Mouse (Mus musculus) inflammation-experienced regulatory T-cells, adult 6 months (primary cell): ENCODE results near the gene Btbd9. TPM values are rescaled to one million over a fixed set of nuclear protein-coding genes. Genes with fewer than 3 reads are reported as not detected.
A peak's percentile ranks its signal among the peaks of the same experiment; 100 is the strongest.

Experiments used
- ATAC-seq: one replicate; pipeline ENCODE4 v1.8.0; 2017
- polyA plus RNA-seq, 3 experiments: library from polyadenylated mRNA; unstranded; fragments of 100-300 nt; shearing (Covaris generic); gene quantifications; one replicate each; pipeline ENCODE4 v1.2.1; 2017

The Btbd9 gene
- polyA plus RNA-seq, 3 experiments from 2014 or later, result 41.5 to 78.0 (median 69.7) TPM

GRCm38 (mm10) chr17:30598300-30598699 lies 22.0 kb upstream of the Btbd9 start:
- no peak for ATAC-seq

DNA sequence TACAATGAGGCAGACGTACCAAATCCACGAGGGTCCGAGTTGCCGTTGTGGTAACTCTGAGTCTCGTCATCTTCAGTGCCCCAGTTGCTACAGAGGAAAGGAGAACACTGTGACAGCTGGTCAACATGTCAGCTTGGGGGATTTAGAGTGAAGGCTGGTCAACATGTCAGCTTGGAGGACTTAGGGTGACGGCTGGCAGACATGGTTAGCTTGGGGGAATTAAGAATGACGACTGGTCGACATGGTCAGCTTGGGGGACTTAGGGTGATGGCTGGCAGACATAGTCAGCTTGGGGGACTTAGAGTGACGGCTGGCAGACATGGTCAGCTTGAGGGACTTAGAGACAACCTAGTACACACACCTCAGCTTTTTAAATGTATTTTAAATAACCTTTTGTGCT lies 21.5 kb upstream of the Btbd9 start:
- no peak for ATAC-seq

GRCm38 (mm10) chr17:30594846-30595245 lies 18.6 kb upstream of the Btbd9 start:
- no peak for ATAC-seq

DNA sequence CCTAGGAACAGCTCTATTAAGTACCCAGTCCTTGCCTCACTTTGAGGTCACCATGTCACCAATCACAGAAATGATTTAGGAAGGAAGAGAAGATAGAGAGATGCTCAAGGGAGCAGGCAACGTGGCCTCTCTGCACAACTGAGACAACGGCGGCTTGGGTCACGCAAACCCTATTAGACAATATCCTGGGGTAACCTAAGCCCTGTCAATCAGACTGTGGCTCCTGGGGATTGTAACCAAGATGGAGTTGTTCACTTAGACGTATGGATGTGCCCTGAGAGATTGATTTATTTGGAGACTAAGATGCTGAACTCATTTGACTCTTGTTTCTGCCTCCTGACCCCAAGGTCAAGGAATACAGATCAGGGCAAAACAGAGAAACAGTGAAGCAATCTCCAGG lies 18.1 kb upstream of the Btbd9 start:
- ATAC-seq, result no peak

- no peak for ATAC-seq
Observed at GRCm38 (mm10) chr17:30590417-30591198, 14.3 kb upstream of the Btbd9 start.

DNA sequence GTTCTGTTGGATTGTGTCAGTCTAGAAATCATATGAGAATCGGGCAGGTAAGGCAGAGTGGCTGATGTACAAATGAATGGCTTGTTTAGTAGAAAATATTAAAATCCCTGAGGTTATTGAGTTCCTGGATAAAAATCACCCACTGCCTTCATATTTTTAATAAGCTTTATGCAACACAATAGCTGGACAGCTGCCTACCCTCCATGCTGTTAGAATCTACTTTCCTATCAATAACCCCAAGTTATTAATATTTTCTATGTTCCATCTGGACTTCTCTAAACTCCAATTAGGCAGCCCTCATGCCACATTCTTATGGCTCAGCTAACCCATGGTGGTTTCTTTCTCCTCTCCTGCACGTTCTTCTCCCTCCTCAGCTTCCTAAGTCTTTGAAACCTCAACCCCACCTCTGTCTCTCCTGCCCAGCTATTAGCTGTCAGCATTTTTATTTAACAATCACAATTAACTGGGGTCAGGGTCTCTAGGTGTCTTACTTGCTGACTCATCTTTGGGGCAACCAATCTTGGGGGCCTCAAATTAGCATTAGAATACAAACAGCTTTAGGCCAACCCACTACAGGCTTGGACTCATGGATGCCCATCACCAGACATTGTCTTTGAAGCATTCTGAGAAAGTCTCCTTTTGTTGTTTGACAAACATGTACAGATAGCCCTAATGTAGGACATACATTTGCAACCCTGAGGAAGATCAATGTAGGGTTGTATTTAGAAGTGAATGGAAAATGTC lies 7.1 kb upstream of the Btbd9 start:
- ATAC-seq, result no peak

DNA sequence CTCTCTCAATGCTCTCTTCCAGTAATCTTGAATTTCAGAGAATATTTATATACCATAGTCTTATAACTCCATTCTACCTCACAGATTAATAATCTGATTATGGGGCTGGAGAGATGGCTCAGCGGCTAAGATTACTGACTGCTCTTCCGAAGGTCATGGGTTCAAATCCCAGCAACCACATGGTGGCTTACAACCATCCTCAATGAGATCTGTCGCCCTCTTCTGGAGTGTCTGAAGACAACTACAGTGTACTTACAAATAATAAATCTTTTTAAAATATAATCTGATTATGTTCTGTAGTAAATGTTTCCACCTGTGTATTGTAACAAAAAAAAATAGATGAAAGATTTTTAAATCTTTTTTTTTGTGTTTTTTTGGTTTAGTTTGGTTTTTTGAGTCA lies 6.0 kb upstream of the Btbd9 start:
- ATAC-seq, result no peak

DNA sequence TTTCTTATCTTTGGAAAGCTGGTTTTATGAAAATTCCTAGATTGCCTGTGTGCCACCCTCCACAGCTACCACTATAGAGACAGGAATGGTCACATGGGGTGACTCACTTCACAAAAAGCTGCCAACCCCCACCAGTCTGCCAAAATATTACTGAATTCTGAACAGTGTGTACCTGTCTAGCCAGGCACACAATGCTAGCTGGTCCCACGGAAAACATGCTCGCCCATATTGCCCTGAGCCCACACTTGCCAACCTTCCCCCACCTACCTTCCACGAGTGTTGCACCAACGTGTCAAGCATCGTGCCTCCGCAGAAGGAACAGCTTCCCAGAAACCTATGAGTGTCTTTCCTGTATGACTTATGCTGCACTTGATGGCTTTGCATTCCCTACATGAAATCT lies 4.9 kb upstream of the Btbd9 start:
- ATAC-seq, result no peak

DNA sequence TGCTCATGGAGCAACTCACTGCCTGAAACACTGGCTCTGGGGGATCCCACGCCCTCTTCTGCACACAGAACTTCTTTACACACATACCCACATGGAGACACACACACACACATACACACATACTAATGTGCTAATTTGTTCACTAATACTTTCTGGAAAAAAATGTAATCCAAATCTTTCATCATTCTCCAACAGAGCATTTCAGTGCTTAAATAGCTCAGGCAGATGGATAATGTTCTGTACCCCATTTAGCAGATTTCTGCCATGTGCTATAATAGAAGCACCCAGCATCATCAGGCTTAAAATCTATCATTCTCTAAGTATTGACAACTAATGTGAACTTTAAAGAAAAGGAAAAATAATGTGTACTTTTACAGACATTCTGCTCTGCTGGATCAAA lies 4.5 kb upstream of the Btbd9 start:
- ATAC-seq, result no peak

GRCm38 (mm10) chr17:30576946-30577345 lies 658 bp upstream of the Btbd9 start:
- no peak for ATAC-seq

GRCm38 (mm10) chr17:30575121-30575904 lies 975 bp downstream of the Btbd9 start:
- ATAC-seq, result no peak

- ATAC-seq, result no peak
Observed at GRCm38 (mm10) chr17:30574783-30575075, 1.6 kb downstream of the Btbd9 start.

DNA sequence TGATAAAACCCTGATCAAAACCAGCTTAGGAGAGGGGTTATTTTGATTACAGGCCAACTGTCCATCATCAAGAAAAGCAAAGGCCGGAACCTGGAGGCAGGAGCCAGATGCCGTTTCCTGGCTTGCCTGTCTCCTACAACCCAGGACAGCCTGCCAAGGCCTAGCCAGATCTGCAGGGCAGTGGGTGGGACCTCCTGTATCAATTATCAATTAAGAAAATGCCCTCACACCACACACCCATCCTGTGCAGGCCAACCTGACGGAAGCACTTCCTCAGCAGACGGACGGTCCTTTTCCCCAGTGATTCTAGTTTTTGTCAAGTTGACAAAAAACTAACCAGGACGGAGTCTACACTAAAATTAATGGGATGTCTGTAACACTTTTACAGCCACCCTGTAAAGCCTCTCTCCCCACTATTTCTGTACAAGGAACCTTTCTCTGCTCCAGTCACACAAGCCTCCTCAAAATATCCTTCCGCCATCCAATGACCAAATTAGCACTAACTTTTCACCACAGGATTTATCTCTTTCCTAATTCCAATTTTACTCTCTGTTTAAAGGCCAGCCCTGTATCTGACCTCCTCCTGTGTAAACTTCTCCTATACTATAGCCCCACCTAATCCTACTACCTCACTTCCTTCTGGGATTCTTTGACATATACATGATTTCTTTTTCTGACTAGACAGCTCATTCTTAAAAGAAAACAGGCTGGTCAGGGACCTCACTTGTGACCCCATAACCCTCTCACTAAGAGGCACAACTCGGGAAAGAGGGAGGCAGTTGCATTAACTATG lies 2.1 kb downstream of the Btbd9 start:
- no peak for ATAC-seq

DNA sequence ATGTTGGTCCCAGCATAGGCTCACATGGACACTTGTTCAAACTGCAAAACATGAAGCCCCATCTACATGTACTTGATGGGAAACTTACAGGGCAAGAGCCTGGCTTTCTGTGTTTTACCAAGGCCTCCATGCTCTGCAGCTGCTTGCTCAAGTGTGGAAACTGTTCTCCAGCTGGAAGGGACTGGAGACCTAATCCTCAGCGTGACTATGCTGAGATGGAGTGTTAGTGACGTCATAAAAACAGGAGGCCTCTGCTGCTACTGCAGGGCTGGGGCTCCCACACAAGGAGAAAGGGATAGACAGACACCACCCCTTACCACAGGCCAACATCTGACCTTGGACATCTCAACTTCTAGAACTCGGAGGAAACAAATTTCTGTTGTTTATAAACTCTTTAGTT lies 5.3 kb downstream of the Btbd9 start:
- no peak for ATAC-seq

GRCm38 (mm10) chr17:30570173-30570572 lies 6.1 kb downstream of the Btbd9 start:
- no peak for ATAC-seq

DNA sequence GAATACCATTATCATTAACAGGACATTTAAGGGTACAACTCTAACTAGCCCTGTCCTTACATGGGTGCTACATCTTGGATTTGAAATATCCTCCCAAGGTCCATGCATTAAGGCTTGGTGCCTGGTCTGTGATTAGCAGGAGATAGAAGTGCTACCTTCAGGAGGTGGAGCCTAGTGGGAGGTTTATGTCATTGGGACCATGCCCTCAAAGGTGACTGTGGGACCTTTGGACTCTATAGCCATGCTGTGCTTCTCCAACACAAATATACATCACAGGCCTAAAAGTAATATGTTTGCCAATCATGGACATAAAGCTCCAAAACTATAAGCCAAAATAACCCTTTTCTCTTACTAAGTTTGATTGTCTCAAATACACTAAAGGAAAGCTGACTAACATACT lies 7.8 kb downstream of the Btbd9 start:
- ATAC-seq, result no peak

GRCm38 (mm10) chr17:30564971-30565370 lies 11.3 kb downstream of the Btbd9 start:
- ATAC-seq, result no peak

DNA sequence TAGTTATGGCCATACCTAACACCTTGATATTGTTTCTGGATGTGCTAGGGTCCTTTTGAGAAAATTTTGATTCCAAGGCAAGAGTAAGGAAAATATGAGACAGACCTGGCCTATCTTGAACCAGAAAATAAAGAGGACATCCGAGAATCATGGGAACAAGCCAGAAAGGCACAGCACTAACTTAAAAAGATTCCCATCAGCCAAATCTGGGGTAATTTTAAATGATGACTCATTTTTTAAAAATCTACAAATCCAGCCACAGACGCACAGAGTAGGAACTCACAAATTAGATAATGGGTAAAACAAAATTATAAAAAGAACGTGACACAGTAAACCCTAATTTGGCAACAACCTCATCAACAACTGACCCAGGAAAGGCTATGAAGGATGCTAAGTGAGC lies 11.9 kb downstream of the Btbd9 start:
- no peak for ATAC-seq

DNA sequence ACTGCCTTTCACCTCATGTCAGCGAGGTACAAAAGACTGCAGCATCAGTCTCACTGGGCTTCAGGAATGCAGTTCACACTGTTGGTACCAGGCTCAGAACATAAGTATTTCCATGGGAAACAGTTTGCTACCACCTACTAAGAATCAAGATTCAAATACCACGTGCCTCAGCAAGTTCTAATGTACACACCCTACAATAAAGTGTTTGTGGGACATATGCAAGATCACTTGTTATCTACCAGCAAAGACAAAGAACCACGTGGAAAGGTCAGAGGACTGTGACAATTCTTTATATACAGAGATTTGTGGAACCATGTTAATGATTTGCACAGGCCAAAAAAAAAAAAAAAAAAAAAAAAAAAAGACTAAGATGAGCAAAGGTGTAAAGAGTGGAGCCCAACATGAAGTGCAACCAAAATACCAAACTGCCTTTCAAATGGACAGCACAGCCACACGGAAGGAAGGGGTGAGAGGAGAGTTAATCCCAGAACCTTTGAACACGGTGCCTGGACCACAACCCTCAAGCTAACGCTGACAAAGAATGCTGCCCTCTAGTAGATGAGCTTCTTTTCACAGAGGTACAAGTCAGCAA lies 12.7 kb downstream of the Btbd9 start:
- no peak for ATAC-seq

DNA sequence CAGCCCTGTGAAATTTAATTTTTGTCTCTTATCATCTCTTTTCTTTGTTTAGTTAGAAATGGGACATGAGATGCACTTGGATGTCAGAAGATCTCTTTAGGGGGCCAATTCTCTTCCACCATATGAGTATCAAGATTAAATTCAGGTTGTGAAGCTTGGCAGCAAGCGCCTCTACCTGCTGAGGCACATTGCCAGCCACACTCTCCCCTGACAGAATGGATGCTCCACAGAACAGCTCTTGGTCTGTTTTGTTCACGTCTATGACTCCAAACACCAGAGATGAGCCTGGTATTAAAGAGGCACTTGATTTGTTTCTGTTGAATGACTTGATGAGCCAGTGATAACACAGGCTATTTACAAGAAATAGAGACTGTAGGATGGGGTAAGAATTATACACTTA lies 13.5 kb downstream of the Btbd9 start:
- no peak for ATAC-seq

DNA sequence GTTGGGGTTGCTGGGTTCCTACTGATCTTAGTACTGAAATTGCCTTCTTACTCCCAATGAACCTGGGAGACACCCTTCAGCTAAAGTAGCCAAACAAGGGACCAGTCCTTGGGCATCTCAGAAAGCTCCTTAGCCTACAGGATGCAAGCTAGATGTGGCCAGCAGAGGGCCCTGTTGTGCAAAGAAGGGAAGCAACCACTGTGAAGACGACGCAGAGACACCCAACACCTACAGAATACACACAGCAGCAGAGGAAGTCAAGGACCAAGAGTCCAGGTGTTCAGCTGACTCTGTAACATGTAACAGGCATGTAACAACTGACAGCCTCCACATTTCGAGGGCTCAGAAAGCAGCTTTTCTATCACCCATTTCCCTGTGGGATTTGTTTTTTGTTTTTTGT lies 16.8 kb downstream of the Btbd9 start:
- ATAC-seq, result peak; percentile 60

DNA sequence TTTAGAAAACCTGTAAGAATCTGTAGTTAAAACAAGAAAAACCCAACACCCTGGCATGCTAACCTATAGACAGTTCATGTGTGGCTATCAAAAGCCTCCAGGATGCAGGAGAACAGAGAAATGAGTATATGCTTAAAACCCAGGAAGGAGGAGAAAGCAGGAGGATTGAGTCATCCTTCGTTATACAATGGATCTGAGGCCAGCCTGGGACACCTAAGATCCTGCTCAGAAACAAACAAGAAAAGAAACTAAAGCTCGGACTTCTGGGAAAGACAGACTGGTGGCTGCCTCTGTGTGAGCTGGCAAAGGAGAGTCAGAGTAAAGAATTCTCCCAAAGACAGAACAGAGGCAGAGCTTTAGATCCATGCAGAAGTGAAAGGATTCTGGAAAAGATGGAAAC lies 17.7 kb downstream of the Btbd9 start:
- ATAC-seq, result no peak

DNA sequence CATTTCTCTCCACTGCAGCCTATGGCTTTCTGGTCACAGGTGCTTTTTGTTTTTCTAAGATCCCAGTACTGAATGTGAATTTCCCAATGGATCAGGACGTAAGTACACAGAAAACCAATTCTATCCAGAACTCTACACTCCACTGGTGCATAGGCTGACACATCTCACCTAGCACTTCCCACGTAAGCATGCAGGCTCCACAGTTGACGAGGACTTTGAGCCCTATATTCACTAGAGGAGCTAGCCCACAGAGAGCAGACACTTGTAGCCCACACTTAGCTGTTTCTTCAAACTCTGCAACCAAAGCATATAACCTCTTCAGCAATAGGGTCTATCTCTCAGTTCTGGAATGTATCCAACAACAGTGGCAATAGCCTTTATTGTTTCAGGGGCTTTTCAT lies 19.8 kb downstream of the Btbd9 start:
- no peak for ATAC-seq
